Mouse (Mus musculus) myocyte (in vitro differentiated cells): ENCODE measurements around the gene 4930562C15Rik.

ENCODE experiments used
- E2F4 ChIP-seq: IDR thresholded peaks from one replicate; pipeline ENCODE4 v1.6.1; 2011; ENCODE audit warnings: mild to moderate bottlenecking, control low read depth, moderate library complexity; ENCODE audit not compliant: insufficient read depth
- MAX ChIP-seq: IDR thresholded peaks from one replicate; pipeline ENCODE4 v1.6.1; 2011; ENCODE audit warnings: low read depth, mild to moderate bottlenecking, control low read depth
- MYOG ChIP-seq, 3 experiments: IDR thresholded peaks; one replicate each; pipeline ENCODE4 v1.6.1; 2011; ENCODE audit warnings: control low read depth in 2 of 3, low read depth in 2 of 3, mild to moderate bottlenecking in 2 of 3; ENCODE audit not compliant: insufficient read length in 2 of 3, control insufficient read depth in 1 of 3, insufficient read depth in 1 of 3
- POLR2A ChIP-seq: IDR thresholded peaks from one replicate; pipeline ENCODE4 v1.6.1; 2011; ENCODE audit warnings: low read depth, mild to moderate bottlenecking, control low read depth, moderate library complexity; ENCODE audit not compliant: insufficient read length
- POLR2AphosphoS2 ChIP-seq: IDR thresholded peaks from one replicate; pipeline ENCODE4 v1.6.1; 2011; ENCODE audit warnings: low read depth, control low read depth; ENCODE audit not compliant: insufficient read length
- TCF3 ChIP-seq: IDR thresholded peaks from one replicate; pipeline ENCODE4 v1.6.1; 2011; ENCODE audit warnings: low read depth, control low read depth; ENCODE audit not compliant: insufficient read length
- USF1 ChIP-seq: IDR thresholded peaks from one replicate; pipeline ENCODE4 v1.6.1; 2011; ENCODE audit warnings: low read depth, mild to moderate bottlenecking, control low read depth, moderate library complexity

DNA sequence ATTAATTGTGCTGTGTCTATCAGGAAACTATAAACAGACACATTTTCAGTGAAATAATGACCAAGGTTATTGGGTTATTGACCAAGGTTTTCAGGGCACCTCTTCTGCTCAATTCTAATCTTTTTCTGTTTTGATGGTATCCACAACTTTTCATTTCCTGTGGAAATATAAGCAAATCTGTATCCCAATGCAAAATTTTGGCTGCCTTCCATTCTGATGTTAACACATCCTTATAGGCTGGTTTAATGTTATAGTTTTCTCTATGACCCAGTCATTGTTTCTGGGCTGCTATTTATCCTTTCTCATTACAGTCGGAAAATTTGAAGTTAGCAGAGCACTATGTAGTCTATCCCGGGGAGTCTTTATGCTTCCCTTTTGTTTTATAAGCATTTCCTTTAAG is 64.5 kb downstream of the 4930562C15Rik start:
- TF ChIP-seq USF1 (no peak), TCF3 (no peak), POLR2A (no peak), MAX (no peak), POLR2AphosphoS2 (no peak), E2F4 (no peak), MYOG (IDR thresholded peaks at IDR 0.05; ENCODE audit: control insufficient read depth in 1 of 3, insufficient read depth in 1 of 3, insufficient read length in 2 of 3, low read depth in 2 of 3) (no peak)
